Mouse (Mus musculus): ENCODE results near the gene 2010111I01Rik. TPM values are rescaled to one million over a fixed set of nuclear protein-coding genes. Genes with fewer than 3 reads are reported as not detected.

The 2010111I01Rik gene
- total and polyA plus RNA-seq, 3 experiments = 13.3 to 19.8 (median 14.4) TPM

GRCm38 (mm10) chr13:62980131-62980530, 15.4 kb downstream of the 2010111I01Rik start:
- dilution Hi-C loops (cut with MboI; ENCODE audit: extremely low pct_ligation_motif_present, extremely low pct_unique_long_range_greater_than_20kb, low sequenced_read_pairs) = no loop called here

GRCm38 (mm10) chr13:62984485-62984884, 19.8 kb downstream of the 2010111I01Rik start:
- H3K9ac ChIP-seq (ENCODE audit: insufficient read depth, low read depth) = no peak overlapping the region
- no peak overlapping the region for H3K27ac ChIP-seq (ENCODE audit: insufficient read depth, low read depth)
- no peak for TF ChIP-seq ETS1 (conservative IDR thresholded peaks at IDR 0.05; ENCODE audit: low read depth, low read length)
- TF ChIP-seq TCF12 (IDR thresholded peaks at IDR 0.05; ENCODE audit: low read depth, low read length) = no peak
- in situ Hi-C loops (cut with MboI; ENCODE audit: low pct_ligation_motif_present, low pct_unique_long_range_greater_than_20kb, low sequenced_read_pairs) = no loop called here
- dilution Hi-C loops (cut with MboI; ENCODE audit: extremely low pct_ligation_motif_present, extremely low pct_unique_long_range_greater_than_20kb, low sequenced_read_pairs) = no loop called here
- no peaks in the 10 kb centered on the region for H3K36me3 ChIP-seq (replicated peaks in 1 of 2; ENCODE audit: control insufficient read depth in 1 of 2, insufficient read depth in 1 of 2, low read length in 1 of 2)
- H3K27me3 ChIP-seq (replicated peaks) = no peaks in the 10 kb centered on the region
- no peaks in the 10 kb centered on the region for H3K9me3 ChIP-seq (replicated peaks; ENCODE audit: low read length)
- no peak overlapping the region for H3K4me3 ChIP-seq (replicated peaks in 1 of 3; ENCODE audit: low read depth in 2 of 3, low read length in 2 of 3, poor library complexity in 1 of 3)
- no peak overlapping the region for H3K4me2 ChIP-seq (ENCODE audit: insufficient read depth, low read depth, poor library complexity, severe bottlenecking)
- peaks cover 0 to 9% of the 10 kb centered on the region in 2 experiments; a peak in 1 of 4 replicates for H3K4me1 ChIP-seq (ENCODE audit: control insufficient read depth in 1 of 2, insufficient read depth in 2 of 2)
- H3K79me2 ChIP-seq (replicated peaks; ENCODE audit: control insufficient read depth, extremely low read depth, insufficient read depth, poor library complexity, severe bottlenecking) = no peaks in the 10 kb centered on the region
- no peak for DNase-seq (ENCODE audit: extremely low read depth)

More at GRCm38 (mm10) chr13:62980131-62980530, 15.4 kb downstream of the 2010111I01Rik start:
- no peak for TF ChIP-seq CHD1 (IDR thresholded peaks at IDR 0.05; ENCODE audit: low read depth, low read length)
- TF ChIP-seq RAD21 (IDR thresholded peaks at IDR 0.05; ENCODE audit: low read depth, low read length) = no peak
- no peak for TF ChIP-seq PAX5 (IDR thresholded peaks at IDR 0.05; ENCODE audit: low read length)
- no peak for TF ChIP-seq CHD2 (IDR thresholded peaks at IDR 0.05; ENCODE audit: low read length)
- TF ChIP-seq ZNF384 (IDR thresholded peaks at IDR 0.05; ENCODE audit: low read depth, low read length) = no peak
- no peak for TF ChIP-seq TBP (conservative IDR thresholded peaks at IDR 0.05; ENCODE audit: low read depth, low read length)
- TF ChIP-seq MEF2A (IDR thresholded peaks at IDR 0.05; ENCODE audit: borderline replicate concordance, low read depth, low read length) = no peak
- TF ChIP-seq HCFC1 (IDR thresholded peaks at IDR 0.05; ENCODE audit: low read depth, low read length) = no peak
- no peak for TF ChIP-seq POLR2A (IDR thresholded peaks at IDR 0.05; ENCODE audit: low read depth, low read length)
- no peak for TF ChIP-seq NRF1 (IDR thresholded peaks at IDR 0.05; ENCODE audit: low read depth, low read length)
- TF ChIP-seq SIN3A (IDR thresholded peaks at IDR 0.05; ENCODE audit: low read length) = no peak
- TF ChIP-seq ETS1 (conservative IDR thresholded peaks at IDR 0.05; ENCODE audit: low read depth, low read length) = no peak
- TF ChIP-seq USF2 (conservative IDR thresholded peaks at IDR 0.05; ENCODE audit: low read depth, low read length) = no peak
- TF ChIP-seq RCOR1 (conservative IDR thresholded peaks at IDR 0.05; ENCODE audit: low read depth, low read length) = no peak
- no peak for TF ChIP-seq JUND (conservative IDR thresholded peaks at IDR 0.05; ENCODE audit: low read depth, low read length)
- H3K4me2 ChIP-seq (ENCODE audit: insufficient read depth, low read depth, poor library complexity, severe bottlenecking) = no peak overlapping the region
- no peaks in the 10 kb centered on the region; the same call in 1 of the 2 replicates for H3K79me2 ChIP-seq (replicated peaks; ENCODE audit: control insufficient read depth, extremely low read depth, insufficient read depth, poor library complexity, severe bottlenecking)
- no peaks in the 10 kb centered on the region for H3K36me3 ChIP-seq (replicated peaks in 1 of 2; ENCODE audit: control insufficient read depth in 1 of 2, insufficient read depth in 1 of 2, low read length in 1 of 2)
- no peaks in the 10 kb centered on the region for H3K27me3 ChIP-seq (replicated peaks)
- H3K4me3 ChIP-seq (replicated peaks in 1 of 3; ENCODE audit: low read depth in 2 of 3, low read length in 2 of 3, poor library complexity in 1 of 3) = no peak overlapping the region
- no peak for DNase-seq (ENCODE audit: extremely low read depth)
- H3K9ac ChIP-seq (ENCODE audit: insufficient read depth, low read depth) = no peak overlapping the region
- no peaks in the 10 kb centered on the region for H3K9me3 ChIP-seq (replicated peaks; ENCODE audit: low read length)
- no peak overlapping the region for H3K27ac ChIP-seq (ENCODE audit: insufficient read depth, low read depth)
- in situ Hi-C loops (cut with MboI; ENCODE audit: low pct_ligation_motif_present, low pct_unique_long_range_greater_than_20kb, low sequenced_read_pairs) = no loop called here
- H3K4me1 ChIP-seq (ENCODE audit: control insufficient read depth in 1 of 2, insufficient read depth in 2 of 2) = peaks cover 0 to 9% of the 10 kb centered on the region in 2 experiments; a peak in 1 of 4 replicates

Data from CH12.LX (cell line).